In genomic region chr16:49905601-49906001, GRCm38 (mm10) we compare ENCODE assay signal across 9 mouse cellular contexts.
A peak's percentile ranks its signal among the peaks of the same experiment; 100 is the strongest.
DNase-seq lines count a peak whose midpoint lies in the region; ATAC-seq and TF ChIP-seq lines count a peak whose summit lies in the region.
"Had no signal": no experiment of that assay in that cellular context is flagged by ENCODE, and none has a peak within 500 bp of the region (broad histone marks: within the 10 kb centered on the region; RNA-seq: fewer than 3 reads in every experiment).

No protein-coding gene starts in this region.

- 0 out of 2 replicates have a peak overlapping the region, but pooled peaks have one; percentile 36 for H3K4me2 ChIP-seq in heart, embryonic 12.5 days
- peak overlapping the region; percentile 37; the same call in 1 of the 2 replicates for H3K4me2 ChIP-seq in liver, embryonic 14.5 days (ENCODE audit: low read depth)
- H3K4me2 ChIP-seq: midbrain, embryonic 12.5 days had no signal

- no peak overlapping the region for H3K9ac ChIP-seq in heart, embryonic 12.5 days
- H3K9ac ChIP-seq in liver, embryonic 14.5 days (replicated peaks), result peak overlapping the region; percentile 34
- H3K9ac ChIP-seq: midbrain, embryonic 12.5 days had no signal

- ATAC-seq in heart, embryonic 12.5 days (ENCODE audit: insufficient number of reproducible peaks, low FRiP score), result 0 out of 2 replicates have a peak, but pooled peaks have one; percentile 46
- peak; percentile 39; the same call in 1 of the 2 replicates for ATAC-seq in liver, embryonic 14.5 days (ENCODE audit: insufficient read depth)

- H3K4me1 ChIP-seq in heart, embryonic 12.5 days (replicated peaks), result peaks cover 36% of the 10 kb centered on the region
- H3K4me1 ChIP-seq in liver, embryonic 14.5 days (replicated peaks; ENCODE audit: control insufficient read depth in 2 of 2, insufficient read depth in 2 of 2, low read length in 1 of 2), result peaks cover 37 to 41% of the 10 kb centered on the region in 2 experiments
- H3K4me1 ChIP-seq: midbrain, embryonic 12.5 days had no signal

- no peak for TF ChIP-seq EP300 in liver, embryonic 14.5 days (IDR thresholded peaks at IDR 0.05; ENCODE audit: low read depth)

- H3K27me3 ChIP-seq in heart, embryonic 12.5 days (replicated peaks), result no peaks in the 10 kb centered on the region
- no peaks in the 10 kb centered on the region for H3K27me3 ChIP-seq in liver, embryonic 14.5 days (ENCODE audit: control insufficient read depth, insufficient read depth, low read length)
- H3K27me3 ChIP-seq: midbrain, embryonic 12.5 days had no signal

- peaks cover 11% of the 10 kb centered on the region; the same call in 1 of the 2 replicates for H3K36me3 ChIP-seq in heart, embryonic 12.5 days
- H3K36me3 ChIP-seq in liver, embryonic 14.5 days (replicated peaks; ENCODE audit: control insufficient read depth, insufficient read depth, low read depth), result peaks cover 91% of the 10 kb centered on the region
- H3K36me3 ChIP-seq: midbrain, embryonic 12.5 days had no signal

- DNase-seq in gastrocnemius, adult 2 months, result peak; percentile 34
- DNase-seq in gastrocnemius, adult 8-10 months (ENCODE audit: low spot score in 2 of 2), result no peak
- DNase-seq in ZHBTc4 (ENCODE audit: low read depth, low spot score), result peak; percentile 27
- DNase-seq in liver, embryonic 14.5 days (ENCODE audit: low read depth in 3 of 3, low spot score in 3 of 3), result no peak
- no peak for DNase-seq in ovary, postnatal 14 days (ENCODE audit: low spot score)
- no peak for DNase-seq in Muller cell, postnatal 12 days (ENCODE audit: inconsistent ontology term)
- DNase-seq in layer of hippocampus, postnatal 14 days (ENCODE audit: low spot score in 2 of 2), result no peak

- peak overlapping the region; percentile 70 for H3K27ac ChIP-seq in gastrocnemius, adult 2 months
- peak overlapping the region; percentile 65 for H3K27ac ChIP-seq in heart, embryonic 12.5 days (ENCODE audit: poor library complexity, severe bottlenecking)
- peak overlapping the region; percentile 49 for H3K27ac ChIP-seq in liver, embryonic 14.5 days
- H3K27ac ChIP-seq: midbrain, embryonic 12.5 days had no signal

- no peak for TF ChIP-seq CTCF in gastrocnemius, adult 2 months (IDR thresholded peaks at IDR 0.05)
- no peak for TF ChIP-seq CTCF in liver, embryonic 14.5 days (IDR thresholded peaks at IDR 0.05; ENCODE audit: low read depth)

- no peaks in the 10 kb centered on the region for H3K9me3 ChIP-seq in heart, embryonic 12.5 days (replicated peaks)
- H3K9me3 ChIP-seq in liver, embryonic 14.5 days (ENCODE audit: control insufficient read depth, low read length), result no peaks in the 10 kb centered on the region
- H3K9me3 ChIP-seq: midbrain, embryonic 12.5 days had no signal

- intact Hi-C loops in gastrocnemius, adult 2 months (cut with DNase I), result no loop called here

- H3K4me3 ChIP-seq in gastrocnemius, adult 2 months, result peak overlapping the region; percentile 43
- no peak overlapping the region for H3K4me3 ChIP-seq in heart, embryonic 12.5 days
- H3K4me3 ChIP-seq in liver, embryonic 14.5 days (ENCODE audit: insufficient read depth in 1 of 2, low read depth in 2 of 2, low read length in 2 of 2), result no peak overlapping the region; a peak in 1 of 4 replicates
- H3K4me3 ChIP-seq: midbrain, embryonic 12.5 days had no signal

- WGBS in heart, embryonic 12.5 days, result 46% methylated on average over 8 of the region's 8 CpGs
- WGBS in liver, embryonic 14.5 days (ENCODE audit: insufficient replicate concordance), result 42% methylated on average over 8 of the region's 8 CpGs

Comparison
In these comparisons a context has a peak if more than half of its experiments do, and no peak if none do; other contexts are left out.
1. DNase-seq: peak in gastrocnemius, adult 2 months (single experiment) and ZHBTc4 (single experiment); none in gastrocnemius, adult 8-10 months (0 of 2), liver, embryonic 14.5 days (0 of 3), ovary, postnatal 14 days (single experiment), Muller cell, postnatal 12 days (single experiment) and layer of hippocampus, postnatal 14 days (0 of 2).
2. Peak in every context shown above with its lines, with median percentiles within 50 percentile points of each other: H3K27ac ChIP-seq.